Mouse (Mus musculus): Measurements from ENCODE around the gene Gna11.

- TF ChIP-seq POLR2A (IDR thresholded peaks at IDR 0.05; ENCODE audit: insufficient read depth, low read depth, low read length) (no peak), CTCF (IDR thresholded peaks at IDR 0.05) (no peak), EP300 (IDR thresholded peaks at IDR 0.05; ENCODE audit: insufficient read depth, low read depth, low read length) (no peak)
Observed at GRCm38 (mm10) chr10:81562411-81562810, 17.4 kb upstream of the Gna11 start.

All from heart, adult 2 months (tissue).